In the genomic region with DNA sequence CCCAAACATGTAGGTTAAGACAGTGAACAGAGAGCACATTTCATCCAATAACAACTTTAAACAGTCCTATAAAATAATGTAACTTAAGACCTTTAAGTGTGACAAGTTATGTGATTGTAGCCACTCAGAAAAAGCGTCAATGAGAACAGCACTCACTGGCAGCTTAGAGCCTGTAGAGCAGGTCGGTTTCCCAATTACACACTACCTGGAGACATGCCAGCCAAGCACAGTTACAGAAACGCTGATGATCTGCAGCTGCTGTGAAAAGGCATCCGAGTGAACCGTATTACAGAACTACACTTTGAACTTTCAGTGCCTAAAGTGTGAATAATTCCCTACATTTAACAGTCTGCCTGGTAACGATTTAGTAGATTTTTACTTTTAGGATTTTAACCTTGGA, we compare ENCODE assay signal across 8 mouse cellular contexts. TPM values are rescaled to one million over a fixed set of nuclear protein-coding genes. Genes with fewer than 3 reads are reported as not detected.
DNase-seq lines count a peak whose midpoint lies in the region.
"Had no signal": no experiment of that assay in that cellular context is flagged by ENCODE, and none has a peak within 500 bp of the region (broad histone marks: within the 10 kb centered on the region; RNA-seq: fewer than 3 reads in every experiment).

No protein-coding gene starts in this region.

- intact Hi-C loops in gastrocnemius, postnatal 36 days (cut with DNase I), result no loop called here
- intact Hi-C loops in left cerebral cortex, postnatal 4 days (cut with DNase I), result no loop called here
- intact Hi-C loops in gastrocnemius, postnatal 14 days (cut with DNase I; ENCODE audit: low total_unique reads), result no loop called here

- peak; percentile 52 for DNase-seq in gastrocnemius, adult 18-20 months (ENCODE audit: low spot score)
- DNase-seq in gastrocnemius, postnatal 36 days, result no peak
- DNase-seq in left cerebral cortex, postnatal 4 days, result peak; percentile 11
- DNase-seq in left cerebral cortex, adult 9 months (ENCODE audit: low spot score in 2 of 2), result no peak
- peak; percentile 35 for DNase-seq in gastrocnemius, postnatal 14 days
- peak; percentile 34 for DNase-seq in lung, postnatal 25 days (ENCODE audit: low spot score)
- no peak for DNase-seq in thymus, postnatal 36 days
- DNase-seq: thymus, adult 2 months had no signal

RNA-seq across cellular contexts. Expression of gene Cbll1, which starts 13.0 kb away (rescaled TPM):
- total RNA-seq in gastrocnemius, adult 18-20 months (2021), result 10 to 100 TPM in 1 of 2 experiments, 1 to 10 TPM in 1; 10.0 to 12.6 TPM
- total RNA-seq in gastrocnemius, postnatal 36 days (2021), result 10 to 100 TPM in 1 of 2 experiments, 1 to 10 TPM in 1; 7.5 to 10.6 TPM
- 10 to 100 TPM; 31.0 to 31.2 TPM for total RNA-seq in left cerebral cortex, postnatal 4 days (2021)
- total RNA-seq in gastrocnemius, postnatal 14 days (2021), result 1 to 10 TPM; 7.1 to 8.0 TPM

Comparison
In these comparisons a context has a peak if more than half of its experiments do, and no peak if none do; other contexts are left out.
1. DNase-seq: peak in gastrocnemius, adult 18-20 months (single experiment), left cerebral cortex, postnatal 4 days (single experiment), gastrocnemius, postnatal 14 days (single experiment) and lung, postnatal 25 days (single experiment); none in gastrocnemius, postnatal 36 days (0 of 2), left cerebral cortex, adult 9 months (0 of 2) and thymus, postnatal 36 days (0 of 2).